Mouse (Mus musculus) G1E (cell line): ENCODE measurements around the gene Rab5if. TPM values are rescaled to one million over a fixed set of nuclear protein-coding genes. Genes with fewer than 3 reads are reported as not detected.

Source experiments
- ATAC-seq: 2 replicates; pipeline ENCODE4 v1.8.0; 2016; ENCODE audit warnings: mild to moderate bottlenecking; ENCODE audit not compliant: insufficient number of reproducible peaks, poor library complexity, low FRiP score, severe bottlenecking; ENCODE audit errors: extremely low read depth
- DNase-seq: peaks from one replicate; pipeline ENCODE4 v3.0.0; 2012; ENCODE audit warnings: low spot score
- H3K27me3 ChIP-seq: 2 replicates; pipeline ENCODE4 v1.6.1; 2012; ENCODE audit warnings: mild to moderate bottlenecking, low read length, inconsistent platforms; ENCODE audit not compliant: insufficient read depth
- H3K36me3 ChIP-seq: replicated peaks from 2 replicates; pipeline ENCODE3; 2012; ENCODE audit warnings: mild to moderate bottlenecking, inconsistent platforms
- H3K4me1 ChIP-seq: 2 replicates; pipeline ENCODE4 v1.6.1; 2012; ENCODE audit warnings: low read depth, low read length, inconsistent platforms, mixed read lengths; ENCODE audit not compliant: insufficient read depth
- H3K4me3 ChIP-seq: 2 replicates; pipeline ENCODE4 v1.5.1; 2012; ENCODE audit warnings: low read depth, mild to moderate bottlenecking, inconsistent platforms, low read length, moderate library complexity, mixed read lengths
- H3K9me3 ChIP-seq: replicated peaks from 2 replicates; pipeline ENCODE4 v1.6.1; 2012; ENCODE audit warnings: inconsistent platforms
- CTCF ChIP-seq: IDR thresholded peaks from 2 replicates; pipeline ENCODE4 v1.5.1; 2012; ENCODE audit warnings: low read depth, low read length, inconsistent platforms, mixed read lengths
- GATA1 ChIP-seq: IDR thresholded peaks from 2 replicates; pipeline ENCODE4 v1.6.1; 2012; ENCODE audit warnings: borderline replicate concordance, low read length, inconsistent platforms, mixed read lengths
- GATA2 ChIP-seq: IDR thresholded peaks from 2 replicates; pipeline ENCODE4 v1.6.1; 2012; ENCODE audit warnings: low read depth, low read length, inconsistent platforms, borderline replicate concordance
- POLR2AphosphoS5 ChIP-seq: IDR thresholded peaks from 2 replicates; pipeline ENCODE4 v1.6.1; 2012; ENCODE audit warnings: low read depth, low read length, inconsistent platforms; ENCODE audit not compliant: insufficient replicate concordance
- TAL1 ChIP-seq: conservative IDR thresholded peaks from 2 replicates; pipeline ENCODE4 v1.6.1; 2012; ENCODE audit warnings: low read depth, low read length, inconsistent platforms, mixed read lengths
- polyA plus RNA-seq: library from polyadenylated mRNA; stranded (reverse); fragments of >175 nt; gene quantifications from 2 replicates; pipeline ENCODE4 v1.2.3, GENCODE M21; 2012
- total RNA-seq, 2 experiments: library from RNA; stranded (forward) in 1 of 2; stranded (reverse) in 1 of 2; fragments of 200-1000 nt in 1 of 2; fragments of >200 nt in 1 of 2; fragmentation: Nextera tagmentation in 1 of 2; gene quantifications; 2 replicates each; pipeline ENCODE4 v1.2.3; 2014 to 2017

Rab5if gene
- total and polyA plus RNA-seq, 3 experiments, result 97.3 to 210 (median 103) TPM

DNA sequence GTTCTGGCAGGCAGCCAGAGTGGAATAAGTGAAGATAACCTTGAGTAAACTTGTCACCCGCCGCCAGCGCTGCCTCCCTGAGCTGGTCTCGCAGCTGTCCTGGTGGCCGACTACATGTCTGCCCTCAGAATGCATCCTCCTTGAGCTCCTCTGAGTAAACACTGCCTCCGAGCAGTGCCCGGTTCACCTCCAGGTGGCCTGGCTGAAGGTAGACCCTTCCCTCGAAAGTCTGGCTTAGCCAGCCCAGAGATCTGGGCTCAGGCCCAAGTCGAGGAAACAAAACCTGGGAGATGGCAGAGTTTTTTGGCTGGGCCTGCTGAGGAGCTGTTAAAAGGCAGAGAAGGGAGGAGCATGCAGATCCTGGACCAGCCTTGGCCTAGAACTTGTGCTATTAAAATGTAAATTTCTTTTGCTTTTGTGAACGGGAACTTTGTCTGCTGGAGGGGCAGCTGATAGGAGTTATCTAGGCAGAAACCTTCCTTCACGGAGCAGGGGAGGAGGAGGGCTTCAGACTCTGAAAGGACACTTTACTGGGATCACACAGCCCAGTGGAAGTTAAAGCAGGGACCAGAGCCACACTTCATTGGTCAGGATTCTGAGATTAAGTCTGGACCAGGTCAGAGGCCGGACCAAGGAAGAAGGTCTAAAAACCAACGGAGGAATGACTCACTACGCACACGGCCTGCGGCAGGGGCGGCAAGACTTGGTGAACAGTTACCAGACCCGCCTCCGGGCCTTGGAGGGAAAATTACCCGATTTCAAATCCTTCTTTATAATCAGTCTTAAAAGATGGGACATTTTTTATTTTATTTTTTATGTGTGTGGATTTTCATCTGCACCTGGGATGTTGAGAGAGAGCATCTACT is 20.9 kb upstream of the Rab5if start:
- no peaks in the 10 kb centered on the region for H3K27me3 ChIP-seq
- H3K4me3 ChIP-seq, result peak overlapping the region; percentile 81
- peaks cover 67% of the 10 kb centered on the region for H3K4me1 ChIP-seq
- ATAC-seq, result no peak
- H3K36me3 ChIP-seq, result peaks cover 55% of the 10 kb centered on the region
- H3K9me3 ChIP-seq, result no peaks in the 10 kb centered on the region
- DNase-seq, result peak; percentile 44
- TF ChIP-seq GATA1 (no peak), GATA2 (no peak), POLR2AphosphoS5 (no peak), TAL1 (no peak), CTCF (no peak)

DNA sequence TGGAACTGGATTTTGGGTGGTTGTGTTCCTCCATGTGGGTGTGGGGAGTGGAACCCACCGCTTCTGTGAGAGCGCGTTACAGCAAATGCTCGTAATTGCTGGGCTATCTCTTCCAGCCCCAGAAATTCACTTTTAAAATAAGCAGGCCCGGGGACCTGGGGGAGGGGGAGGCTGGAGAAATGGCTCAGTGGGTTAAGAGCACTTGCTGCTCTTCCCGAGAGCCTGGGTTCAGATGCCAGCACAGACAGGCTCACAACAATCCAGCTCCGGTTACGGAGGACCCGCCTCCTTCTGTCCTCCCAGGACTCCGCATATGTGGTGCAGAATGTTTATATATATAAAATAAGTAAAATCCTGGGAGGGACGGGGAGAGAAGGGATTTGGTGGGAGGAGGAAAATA is 20.2 kb upstream of the Rab5if start:
- ATAC-seq (no peak), DNase-seq (no peak)
- Histone ChIP-seq H3K4me1 (peaks cover 67% of the 10 kb centered on the region), H3K36me3 (peaks cover 55% of the 10 kb centered on the region), H3K27me3 (no peaks in the 10 kb centered on the region), H3K4me3 (peak overlapping the region; percentile 81), H3K9me3 (no peaks in the 10 kb centered on the region)
- TF ChIP-seq GATA2 (no peak), TAL1 (no peak), POLR2AphosphoS5 (no peak), CTCF (no peak), GATA1 (no peak)

DNA sequence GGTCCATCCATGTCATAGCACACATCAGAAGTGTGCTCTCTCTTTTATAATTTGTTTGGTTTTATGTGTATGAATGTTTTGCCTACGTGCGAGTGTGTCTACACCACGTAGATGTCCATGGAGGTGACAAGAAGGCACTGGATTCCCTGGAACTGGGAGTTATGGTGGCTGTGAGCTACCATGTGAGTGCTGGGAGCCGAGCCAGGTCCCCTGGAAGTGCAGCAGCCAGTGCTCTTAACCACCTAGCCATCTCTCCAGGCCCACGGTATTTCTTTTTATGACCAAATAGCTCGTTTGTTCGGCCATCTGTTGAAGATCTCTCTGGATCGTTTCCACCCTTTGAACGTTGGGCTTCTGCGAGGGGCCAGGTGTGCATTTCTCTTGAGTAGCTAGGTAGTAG is 19.6 kb upstream of the Rab5if start:
- peaks cover 68% of the 10 kb centered on the region for H3K4me1 ChIP-seq
- H3K36me3 ChIP-seq, result peaks cover 55% of the 10 kb centered on the region
- no peaks in the 10 kb centered on the region for H3K9me3 ChIP-seq
- ATAC-seq (no peak), DNase-seq (no peak)
- H3K27me3 ChIP-seq, result no peaks in the 10 kb centered on the region
- peak overlapping the region; percentile 23; the same call in 1 of the 2 replicates for H3K4me3 ChIP-seq
- TF ChIP-seq GATA2 (no peak), CTCF (no peak), POLR2AphosphoS5 (no peak), GATA1 (no peak), TAL1 (no peak)

DNA sequence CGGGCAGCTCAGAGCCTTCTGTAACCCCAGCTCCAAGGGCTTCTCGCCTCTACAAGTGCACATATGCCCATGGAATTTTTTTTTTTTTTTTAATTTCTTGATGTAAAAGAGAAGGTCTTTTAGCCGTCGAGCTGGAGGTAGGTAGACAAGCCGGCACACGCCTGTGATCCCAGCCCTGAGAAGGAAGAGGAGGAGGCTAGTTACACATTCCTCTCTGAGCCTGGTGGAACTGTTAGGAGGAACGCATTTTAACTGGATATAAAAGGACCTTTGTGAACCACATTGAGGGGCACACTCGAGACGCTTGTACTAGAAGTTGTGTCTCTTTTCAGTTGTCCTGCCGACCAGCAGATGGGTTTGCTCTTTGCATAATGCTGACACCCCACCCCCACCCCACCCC is 18.2 kb upstream of the Rab5if start:
- Histone ChIP-seq H3K36me3 (peaks cover 67% of the 10 kb centered on the region), H3K4me3 (no peak overlapping the region), H3K9me3 (no peaks in the 10 kb centered on the region), H3K4me1 (peaks cover 59% of the 10 kb centered on the region), H3K27me3 (no peaks in the 10 kb centered on the region)
- TF ChIP-seq CTCF (no peak), POLR2AphosphoS5 (no peak), GATA2 (no peak), TAL1 (no peak)
- no peak for ATAC-seq
- DNase-seq, result no peak

DNA sequence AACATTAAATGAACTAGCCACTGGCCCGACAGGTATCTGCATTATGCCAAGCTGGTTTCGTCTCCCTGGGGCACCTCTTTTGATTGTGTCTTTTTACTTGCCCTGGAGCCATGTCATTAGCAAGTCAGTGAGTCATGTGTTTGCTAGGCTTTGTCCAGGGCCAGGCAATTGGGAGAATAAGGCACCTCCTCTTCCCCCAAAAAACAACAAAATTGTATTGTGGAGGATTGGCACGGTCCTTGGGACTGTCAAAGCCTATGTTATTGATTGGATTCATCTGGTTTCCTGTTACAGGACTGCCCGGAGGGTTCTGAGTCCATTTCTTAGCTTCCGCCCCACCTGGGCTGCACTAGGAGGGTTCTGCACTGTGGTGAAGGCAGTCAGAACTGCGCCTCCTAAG is 15.3 kb upstream of the Rab5if start:
- TF ChIP-seq GATA2, result no peak
- no peak for TF ChIP-seq CTCF
- TF ChIP-seq POLR2AphosphoS5, result no peak
- TF ChIP-seq GATA1, result no peak
- TF ChIP-seq TAL1, result no peak
- Histone ChIP-seq H3K9me3 (no peaks in the 10 kb centered on the region), H3K36me3 (peaks cover 97% of the 10 kb centered on the region), H3K4me1 (peaks cover 60% of the 10 kb centered on the region), H3K4me3 (no peak overlapping the region), H3K27me3 (no peaks in the 10 kb centered on the region)
- ATAC-seq (no peak), DNase-seq (no peak)

DNA sequence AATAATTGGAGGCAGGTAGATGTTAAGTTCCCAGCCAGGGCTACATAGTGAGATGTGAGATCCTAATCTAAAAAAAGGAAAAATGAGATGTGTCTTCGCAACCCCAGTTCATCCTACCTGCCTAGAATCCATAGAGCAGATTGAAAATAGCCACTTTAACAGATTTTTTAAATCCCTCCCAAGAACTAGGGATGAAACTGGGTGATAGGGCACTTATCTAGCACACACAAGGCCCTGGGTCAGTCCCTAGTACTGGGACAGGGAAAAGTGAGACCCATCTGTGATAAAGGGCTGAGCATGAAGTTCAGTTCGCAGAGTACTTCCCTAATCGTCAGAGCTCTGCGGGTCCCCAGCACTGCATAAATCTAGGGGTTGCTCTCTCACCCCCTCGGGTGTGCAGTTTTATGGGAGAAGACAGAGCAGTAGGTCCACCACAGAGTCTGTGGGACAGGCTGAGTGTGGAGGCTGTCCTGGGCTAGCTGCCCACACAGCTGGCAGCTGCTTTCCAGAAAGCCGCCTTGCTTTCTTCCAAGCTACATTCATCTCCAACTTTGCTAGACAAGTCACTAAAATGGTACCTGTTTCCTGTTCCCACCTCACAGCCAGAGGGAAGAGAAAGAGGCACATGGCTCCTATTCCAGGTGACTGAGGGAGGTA is 14.3 kb upstream of the Rab5if start:
- DNase-seq (no peak), ATAC-seq (no peak)
- Histone ChIP-seq H3K4me3 (no peak overlapping the region), H3K27me3 (no peaks in the 10 kb centered on the region), H3K36me3 (peaks cover 94% of the 10 kb centered on the region), H3K9me3 (no peaks in the 10 kb centered on the region), H3K4me1 (peaks cover 51% of the 10 kb centered on the region)
- TF ChIP-seq CTCF, result no peak
- TF ChIP-seq GATA1, result no peak
- no peak for TF ChIP-seq GATA2
- TF ChIP-seq POLR2AphosphoS5, result no peak
- TF ChIP-seq TAL1, result no peak
